28 mouse cellular contexts compared by ENCODE assay signal in genomic region chr2:181233443-181233842, GRCm38 (mm10). TPM values are rescaled to one million over a fixed set of nuclear protein-coding genes. Genes with fewer than 3 reads are reported as not detected.
"Had no signal": no experiment of that assay in that cellular context is flagged by ENCODE, and none has a peak within 500 bp of the region (broad histone marks: within the 10 kb centered on the region; RNA-seq: fewer than 3 reads in every experiment).

No protein-coding gene starts in this region.

- H3K9me3 ChIP-seq: heart, embryonic 10.5 days; heart, embryonic 12.5 days; hindbrain, embryonic 12.5 days; intestine, embryonic 15.5 days; limb, embryonic 10.5 days; limb, embryonic 12.5 days had no signal

- H3K4me3 ChIP-seq: gastrocnemius, adult 2 months; heart, embryonic 10.5 days; heart, embryonic 12.5 days; hindbrain, embryonic 12.5 days; intestine, embryonic 15.5 days; layer of hippocampus, adult 2 months; left cerebral cortex, adult 2 months; limb, embryonic 10.5 days; limb, embryonic 12.5 days had no signal

- H3K27ac ChIP-seq: gastrocnemius, adult 2 months; heart, embryonic 10.5 days; hindbrain, embryonic 12.5 days; hindbrain, embryonic 14.5 days; intestine, embryonic 15.5 days; layer of hippocampus, adult 2 months; left cerebral cortex, adult 2 months; limb, embryonic 10.5 days; limb, embryonic 12.5 days had no signal

- H3K36me3 ChIP-seq: hindbrain, embryonic 12.5 days; intestine, embryonic 15.5 days had no signal

- H3K27me3 ChIP-seq: heart, embryonic 12.5 days; hindbrain, embryonic 12.5 days; intestine, embryonic 15.5 days; limb, embryonic 12.5 days had no signal

- H3K9ac ChIP-seq: heart, embryonic 12.5 days; hindbrain, embryonic 12.5 days; hindbrain, embryonic 14.5 days; intestine, embryonic 15.5 days; limb, embryonic 12.5 days had no signal

- ATAC-seq: hindbrain, embryonic 16.5 days; inflammation-experienced regulatory T-cells, adult 6 months; intestine, embryonic 15.5 days; intestine, postnatal 0 days had no signal

- DNase-seq: gastrocnemius, adult 2 months; gastrocnemius, postnatal 14 days; gastrocnemius, postnatal 36 days; heart, adult 18-20 months; heart, postnatal 10 days; kidney, adult 18-20 months; kidney, adult 8-10 months; kidney, postnatal 4 days; liver had no signal

- H3K4me1 ChIP-seq: heart, embryonic 10.5 days; heart, embryonic 12.5 days; hindbrain, embryonic 12.5 days; intestine, embryonic 15.5 days had no signal

RNA-seq across cellular contexts. Expression of gene Fndc11, which starts 13.6 kb away (rescaled TPM):
- total RNA-seq: gastrocnemius, adult 2 months; gastrocnemius, postnatal 14 days; gastrocnemius, postnatal 36 days; heart, adult 18-20 months; heart, adult 8-10 months; heart, postnatal 25 days; hematopoietic stem cell, adult 5-6 weeks; layer of hippocampus, adult 2 months; layer of hippocampus, postnatal 10 days; layer of hippocampus, postnatal 25 days; left cerebral cortex, adult 2 months; left cerebral cortex, postnatal 14 days; left cerebral cortex, postnatal 36 days had no signal

RNA-seq across cellular contexts. Expression of gene Srms, which starts 20.5 kb away (rescaled TPM):
- total RNA-seq: hematopoietic stem cell, adult 5-6 weeks had no signal

RNA-seq across cellular contexts. Expression of gene Ptk6, which starts 30.9 kb away (rescaled TPM):
- total RNA-seq: gastrocnemius, adult 2 months; gastrocnemius, postnatal 14 days; gastrocnemius, postnatal 36 days; heart, adult 8-10 months; heart, postnatal 10 days; heart, postnatal 25 days; hematopoietic stem cell, adult 5-6 weeks; layer of hippocampus, postnatal 10 days; layer of hippocampus, postnatal 25 days; left cerebral cortex, postnatal 36 days had no signal
